Mouse (Mus musculus): ENCODE measurements around the gene Gsg1l2. TPM values are rescaled to one million over a fixed set of nuclear protein-coding genes. Genes with fewer than 3 reads are reported as not detected.

The Gsg1l2 gene
- polyA plus RNA-seq, 1 experiment from 2014 or later, result not detected

DNA sequence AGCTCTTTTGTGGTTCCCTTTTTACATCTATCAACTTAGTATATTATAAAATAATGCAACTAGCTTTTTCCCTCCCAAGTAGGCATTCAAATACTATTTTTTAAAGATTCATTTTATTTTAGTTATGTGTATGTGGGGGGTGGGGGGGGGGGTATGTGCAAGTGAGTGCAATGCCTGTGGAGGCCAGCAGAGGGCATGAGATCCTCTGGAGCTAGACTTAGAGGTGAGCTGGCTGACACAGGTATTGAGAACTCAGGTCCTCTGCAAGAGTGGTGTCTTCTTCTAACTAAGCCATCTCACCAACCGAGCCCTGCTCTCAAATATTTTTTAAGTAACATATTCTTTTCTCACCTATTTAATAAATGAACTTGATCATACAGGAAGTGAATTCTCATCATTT, 31.1 kb downstream of the Gsg1l2 start:
- ATAC-seq (ENCODE audit: low FRiP score, low TSS enrichment) (no peak), DNase-seq (ENCODE audit: low spot score) (no peak)
- Histone ChIP-seq H3K9ac (ENCODE audit: low read length) (no peak overlapping the region), H3K27ac (replicated peaks) (no peak overlapping the region), H3K27me3 (ENCODE audit: control insufficient read depth, insufficient read depth, low read length) (no peaks in the 10 kb centered on the region), H3K4me3 (ENCODE audit: low read depth, low read length) (no peak overlapping the region), H3K4me1 (replicated peaks; ENCODE audit: control insufficient read depth, insufficient read depth) (no peaks in the 10 kb centered on the region), H3K36me3 (ENCODE audit: control insufficient read depth, insufficient read depth, low read length) (no peaks in the 10 kb centered on the region), H3K9me3 (ENCODE audit: control insufficient read depth, low read length) (no peaks in the 10 kb centered on the region), H3K4me2 (replicated peaks; ENCODE audit: low read depth) (no peak overlapping the region)
- 96% methylated on average over 1 of the region's 1 CpGs for WGBS
- peak; percentile 39 for TF ChIP-seq CTCF (IDR thresholded peaks at IDR 0.05; ENCODE audit: low read depth)
- no peak for TF ChIP-seq EP300 (optimal IDR thresholded peaks at IDR 0.05)

- H3K9ac ChIP-seq (ENCODE audit: low read length), result no peak overlapping the region
- ATAC-seq (ENCODE audit: low FRiP score, low TSS enrichment), result no peak
- TF ChIP-seq EP300 (optimal IDR thresholded peaks at IDR 0.05) (no peak), CTCF (IDR thresholded peaks at IDR 0.05; ENCODE audit: low read depth) (no peak)
- no peaks in the 10 kb centered on the region for H3K27me3 ChIP-seq (ENCODE audit: control insufficient read depth, insufficient read depth, low read length)
- no peak overlapping the region for H3K4me3 ChIP-seq (ENCODE audit: low read depth, low read length)
- no peaks in the 10 kb centered on the region for H3K4me1 ChIP-seq (replicated peaks; ENCODE audit: control insufficient read depth, insufficient read depth)
- 71% methylated on average over 11 of the region's 11 CpGs for WGBS
- no peaks in the 10 kb centered on the region for H3K36me3 ChIP-seq (ENCODE audit: control insufficient read depth, insufficient read depth, low read length)
- H3K27ac ChIP-seq (replicated peaks), result no peak overlapping the region
- no peak overlapping the region for H3K4me2 ChIP-seq (replicated peaks; ENCODE audit: low read depth)
- no peak for DNase-seq (ENCODE audit: low spot score)
- H3K9me3 ChIP-seq (ENCODE audit: control insufficient read depth, low read length), result no peaks in the 10 kb centered on the region
These were observed 32.6 kb downstream of the Gsg1l2 start for GRCm38 (mm10) chr11:67806832-67807597.

DNA sequence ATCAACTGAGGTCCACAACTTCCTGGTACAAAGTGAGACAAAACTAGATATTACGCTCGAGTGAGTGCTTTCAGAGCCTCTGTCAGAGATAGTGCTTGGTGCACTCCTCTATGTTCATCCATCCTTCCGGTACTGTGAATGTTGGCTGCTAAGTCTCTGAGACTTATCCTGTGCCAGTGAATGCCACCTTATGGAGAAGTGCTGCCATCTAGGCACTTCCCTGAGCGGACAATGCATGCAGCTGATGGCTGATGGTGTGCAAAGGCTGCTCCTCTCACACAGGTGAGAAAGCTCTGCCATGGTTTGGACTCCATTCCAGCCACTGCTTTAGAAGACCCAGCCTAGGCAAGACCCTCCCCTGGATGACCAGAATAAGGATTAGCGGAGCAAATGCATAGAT, 33.6 kb downstream of the Gsg1l2 start:
- DNase-seq (ENCODE audit: low spot score) (no peak), ATAC-seq (ENCODE audit: low FRiP score, low TSS enrichment) (no peak)
- no peaks in the 10 kb centered on the region for H3K4me1 ChIP-seq (replicated peaks; ENCODE audit: control insufficient read depth, insufficient read depth)
- no peaks in the 10 kb centered on the region for H3K36me3 ChIP-seq (ENCODE audit: control insufficient read depth, insufficient read depth, low read length)
- TF ChIP-seq EP300 (optimal IDR thresholded peaks at IDR 0.05) (no peak), CTCF (IDR thresholded peaks at IDR 0.05; ENCODE audit: low read depth) (peak; percentile 46)
- no peak overlapping the region for H3K4me3 ChIP-seq (ENCODE audit: low read depth, low read length)
- H3K4me2 ChIP-seq (replicated peaks; ENCODE audit: low read depth), result no peak overlapping the region
- 76% methylated on average over 5 of the region's 5 CpGs for WGBS
- no peak overlapping the region for H3K27ac ChIP-seq (replicated peaks)
- no peaks in the 10 kb centered on the region for H3K27me3 ChIP-seq (ENCODE audit: control insufficient read depth, insufficient read depth, low read length)
- no peak overlapping the region for H3K9ac ChIP-seq (ENCODE audit: low read length)
- no peaks in the 10 kb centered on the region for H3K9me3 ChIP-seq (ENCODE audit: control insufficient read depth, low read length)

- 79% methylated on average over 6 of the region's 6 CpGs for WGBS
- Histone ChIP-seq H3K36me3 (ENCODE audit: control insufficient read depth, insufficient read depth, low read length) (no peaks in the 10 kb centered on the region), H3K4me1 (replicated peaks; ENCODE audit: control insufficient read depth, insufficient read depth) (no peaks in the 10 kb centered on the region), H3K4me2 (replicated peaks; ENCODE audit: low read depth) (no peak overlapping the region), H3K27me3 (ENCODE audit: control insufficient read depth, insufficient read depth, low read length) (no peaks in the 10 kb centered on the region), H3K27ac (replicated peaks) (no peak overlapping the region), H3K9me3 (ENCODE audit: control insufficient read depth, low read length) (no peaks in the 10 kb centered on the region), H3K4me3 (ENCODE audit: low read depth, low read length) (no peak overlapping the region), H3K9ac (ENCODE audit: low read length) (no peak overlapping the region)
- ATAC-seq (ENCODE audit: low FRiP score, low TSS enrichment), result no peak
- TF ChIP-seq CTCF (IDR thresholded peaks at IDR 0.05; ENCODE audit: low read depth), result peak; percentile 64
- no peak for TF ChIP-seq EP300 (optimal IDR thresholded peaks at IDR 0.05)
- no peak for DNase-seq (ENCODE audit: low spot score)
These were observed 37.1 kb downstream of the Gsg1l2 start for GRCm38 (mm10) chr11:67811535-67811934.

DNA sequence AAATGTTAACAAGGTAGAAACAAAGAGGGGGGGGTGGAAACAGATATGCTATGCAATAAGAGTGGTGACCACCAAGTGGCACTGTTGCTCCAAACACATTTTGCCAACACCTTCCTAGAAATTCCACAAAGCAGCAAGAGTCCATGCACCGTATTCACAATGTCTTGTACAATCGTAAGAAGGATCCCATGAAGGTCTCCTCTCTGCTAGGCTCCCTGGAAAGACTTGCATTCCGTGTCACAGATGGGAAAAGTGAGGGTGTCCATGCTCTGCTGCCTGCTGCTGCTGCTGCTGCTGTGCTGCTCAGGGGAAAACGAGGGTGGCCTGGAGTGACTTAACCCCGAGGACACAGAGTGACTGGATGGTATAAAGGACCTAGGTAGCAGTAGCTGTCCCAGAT, 45.2 kb downstream of the Gsg1l2 start:
- H3K4me1 ChIP-seq (replicated peaks; ENCODE audit: control insufficient read depth, insufficient read depth), result no peaks in the 10 kb centered on the region
- H3K4me2 ChIP-seq (replicated peaks; ENCODE audit: low read depth), result peak overlapping the region; percentile 35; the same call in 1 of the 2 replicates
- WGBS, result 11% methylated on average over 5 of the region's 5 CpGs
- H3K27ac ChIP-seq (replicated peaks), result no peak overlapping the region
- no peak overlapping the region for H3K9ac ChIP-seq (ENCODE audit: low read length)
- H3K4me3 ChIP-seq (ENCODE audit: low read depth, low read length), result no peak overlapping the region
- H3K27me3 ChIP-seq (ENCODE audit: control insufficient read depth, insufficient read depth, low read length), result no peaks in the 10 kb centered on the region
- TF ChIP-seq EP300 (optimal IDR thresholded peaks at IDR 0.05) (no peak), CTCF (IDR thresholded peaks at IDR 0.05; ENCODE audit: low read depth) (peak; percentile 88)
- DNase-seq (ENCODE audit: low spot score) (peak; percentile 63), ATAC-seq (ENCODE audit: low FRiP score, low TSS enrichment) (0 out of 2 replicates have a peak, but pooled peaks have one; percentile 35)
- H3K36me3 ChIP-seq (ENCODE audit: control insufficient read depth, insufficient read depth, low read length), result no peaks in the 10 kb centered on the region
- H3K9me3 ChIP-seq (ENCODE audit: control insufficient read depth, low read length), result no peaks in the 10 kb centered on the region

GRCm38 (mm10) chr11:67820221-67820620, 45.8 kb downstream of the Gsg1l2 start:
- TF ChIP-seq CTCF (IDR thresholded peaks at IDR 0.05; ENCODE audit: low read depth), result peak; percentile 83
- no peak for TF ChIP-seq EP300 (optimal IDR thresholded peaks at IDR 0.05)
- Histone ChIP-seq H3K4me2 (replicated peaks; ENCODE audit: low read depth) (no peak overlapping the region), H3K9ac (ENCODE audit: low read length) (no peak overlapping the region), H3K36me3 (ENCODE audit: control insufficient read depth, insufficient read depth, low read length) (no peaks in the 10 kb centered on the region), H3K4me1 (replicated peaks; ENCODE audit: control insufficient read depth, insufficient read depth) (no peaks in the 10 kb centered on the region), H3K27me3 (ENCODE audit: control insufficient read depth, insufficient read depth, low read length) (no peaks in the 10 kb centered on the region), H3K9me3 (ENCODE audit: control insufficient read depth, low read length) (no peaks in the 10 kb centered on the region), H3K4me3 (ENCODE audit: low read depth, low read length) (no peak overlapping the region), H3K27ac (replicated peaks) (no peak overlapping the region)
- 30% methylated on average over 4 of the region's 4 CpGs for WGBS
- ATAC-seq (ENCODE audit: low FRiP score, low TSS enrichment) (0 out of 2 replicates have a peak, but pooled peaks have one; percentile 10), DNase-seq (ENCODE audit: low spot score) (peak; percentile 78)
